Mouse (Mus musculus) C2C12 (cell line): ENCODE measurements around the gene Unc119. TPM values are rescaled to one million over a fixed set of nuclear protein-coding genes. Genes with fewer than 3 reads are reported as not detected.

Experiments
- H3K27me3 ChIP-seq: one replicate; pipeline ENCODE4 v1.6.1; 2011; ENCODE audit not compliant: control insufficient read depth, insufficient read depth, insufficient read length
- H3K36me3 ChIP-seq: one replicate; pipeline ENCODE4 v1.6.1; 2011; ENCODE audit not compliant: control insufficient read depth, insufficient read depth
- H3K4me3 ChIP-seq: one replicate; pipeline ENCODE4 v1.5.1; 2011; ENCODE audit warnings: mild to moderate bottlenecking, control low read depth; ENCODE audit not compliant: poor library complexity, insufficient read depth, severe bottlenecking
- H3K79me2 ChIP-seq: one replicate; pipeline ENCODE4 v1.6.1; 2011; ENCODE audit not compliant: control insufficient read depth, insufficient read depth
- H3K79me3 ChIP-seq: one replicate; pipeline ENCODE4 v1.6.1; 2011; ENCODE audit warnings: low read depth, control low read depth
- H3ac ChIP-seq: one replicate; pipeline ENCODE3; 2011; ENCODE audit warnings: low read depth; ENCODE audit not compliant: control insufficient read depth, insufficient read length
- CEBPB ChIP-seq: IDR thresholded peaks from one replicate; pipeline ENCODE4 v1.6.1; 2011; ENCODE audit warnings: low read depth, mild to moderate bottlenecking, control low read depth, moderate library complexity
- CTCF ChIP-seq: IDR thresholded peaks from one replicate; pipeline ENCODE4 v1.5.1; 2011; ENCODE audit not compliant: control insufficient read depth, insufficient read depth, insufficient read length
- FOSL1 ChIP-seq: IDR thresholded peaks from one replicate; pipeline ENCODE4 v1.8.0; 2011; ENCODE audit warnings: mild to moderate bottlenecking, low read length; ENCODE audit not compliant: poor library complexity, insufficient read depth, severe bottlenecking
- MAX ChIP-seq: IDR thresholded peaks from one replicate; pipeline ENCODE4 v1.6.1; 2011; ENCODE audit warnings: mild to moderate bottlenecking, control low read depth
- MYOD1 ChIP-seq: IDR thresholded peaks from one replicate; pipeline ENCODE4 v1.6.1; 2011; ENCODE audit warnings: low read depth; ENCODE audit not compliant: control insufficient read depth, insufficient read length
- MYOG ChIP-seq: IDR thresholded peaks from one replicate; pipeline ENCODE4 v1.6.1; 2011; ENCODE audit not compliant: control insufficient read depth, insufficient read length; ENCODE audit errors: extremely low read depth
- USF1 ChIP-seq: IDR thresholded peaks from one replicate; pipeline ENCODE4 v1.6.1; 2011; ENCODE audit warnings: low read depth, mild to moderate bottlenecking, control low read depth, moderate library complexity
- polyA plus RNA-seq: library from polyadenylated mRNA; unstranded; fragments of >200 nt; fragmentation: generic; extraction: Trizol; gene quantifications from one replicate; pipeline ENCODE4 v1.2.1, GENCODE M21; 2012; ENCODE audit warnings: missing spikeins

The Unc119 gene
- polyA plus RNA-seq, 1 experiment: 29.5 TPM

GRCm38 (mm10) chr11:78364103-78364502, 20.8 kb downstream of the Unc119 start:
- Histone ChIP-seq H3K27me3 (no peaks in the 10 kb centered on the region), H3K4me3 (no peak overlapping the region), H3K36me3 (no peaks in the 10 kb centered on the region), H3ac (peak overlapping the region; percentile 36), H3K79me2 (no peaks in the 10 kb centered on the region), H3K79me3 (no peaks in the 10 kb centered on the region)
- TF ChIP-seq MYOD1 (no peak), CTCF (no peak), CEBPB (peak; percentile 97), FOSL1 (no peak), MYOG (no peak), USF1 (peak; percentile 16), MAX (no peak)

- H3K4me3 ChIP-seq: no peak overlapping the region
- H3K79me3 ChIP-seq: no peaks in the 10 kb centered on the region
- no peaks in the 10 kb centered on the region for H3K36me3 ChIP-seq
- H3ac ChIP-seq: no peak overlapping the region
- H3K27me3 ChIP-seq: no peaks in the 10 kb centered on the region
- H3K79me2 ChIP-seq: no peaks in the 10 kb centered on the region
- TF ChIP-seq MYOG (no peak), USF1 (no peak)
These were observed 24.4 kb downstream of the Unc119 start for GRCm38 (mm10) chr11:78367456-78368225.

GRCm38 (mm10) chr11:78370389-78370788, 27.1 kb downstream of the Unc119 start:
- H3K79me2 ChIP-seq: no peaks in the 10 kb centered on the region
- TF ChIP-seq MYOD1 (peak; percentile 70), FOSL1 (peak; percentile 74), USF1 (no peak), MAX (peak; percentile 33)
- H3K79me3 ChIP-seq: no peaks in the 10 kb centered on the region

DNA sequence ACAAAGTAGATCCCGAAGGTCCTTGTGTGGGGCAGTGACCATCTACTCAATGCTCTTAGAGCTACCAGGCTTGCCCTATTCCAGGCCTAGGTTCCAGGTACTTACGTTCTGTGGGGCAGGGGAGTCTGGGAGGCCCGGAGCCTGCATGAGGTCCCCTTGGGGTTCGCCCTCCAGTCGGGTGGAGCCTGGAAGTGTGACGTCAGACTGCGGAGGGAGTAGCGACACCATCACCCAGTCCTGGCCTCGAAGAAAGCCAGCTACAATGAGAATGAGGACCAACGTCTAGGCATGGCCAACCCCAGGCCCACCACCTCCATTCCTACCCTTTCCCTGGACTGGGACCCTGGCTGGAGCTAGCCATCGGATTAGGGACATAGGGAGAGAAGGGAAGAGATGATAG, 28.4 kb downstream of the Unc119 start:
- no peaks in the 10 kb centered on the region for H3K27me3 ChIP-seq
- no peaks in the 10 kb centered on the region for H3K36me3 ChIP-seq
- no peaks in the 10 kb centered on the region for H3K79me3 ChIP-seq
- no peak overlapping the region for H3ac ChIP-seq
- TF ChIP-seq MYOD1: no peak
- TF ChIP-seq CEBPB: no peak
- TF ChIP-seq MAX: no peak
- no peak for TF ChIP-seq FOSL1
- no peak for TF ChIP-seq CTCF
- TF ChIP-seq MYOG: no peak
- TF ChIP-seq USF1: no peak
- H3K4me3 ChIP-seq: no peak overlapping the region
- no peaks in the 10 kb centered on the region for H3K79me2 ChIP-seq

More at GRCm38 (mm10) chr11:78370389-78370788, 27.1 kb downstream of the Unc119 start:
- Histone ChIP-seq H3K36me3 (no peaks in the 10 kb centered on the region), H3K27me3 (no peaks in the 10 kb centered on the region), H3K4me3 (no peak overlapping the region), H3ac (no peak overlapping the region)

- no peak for TF ChIP-seq MAX
- no peak for TF ChIP-seq FOSL1
- TF ChIP-seq CEBPB: no peak
- no peak for TF ChIP-seq MYOG
- no peak for TF ChIP-seq USF1
- no peak for TF ChIP-seq MYOD1
- TF ChIP-seq CTCF: no peak
- Histone ChIP-seq H3K79me2 (no peaks in the 10 kb centered on the region), H3K36me3 (no peaks in the 10 kb centered on the region), H3K4me3 (no peak overlapping the region), H3ac (no peak overlapping the region), H3K27me3 (no peaks in the 10 kb centered on the region), H3K79me3 (no peaks in the 10 kb centered on the region)
These were observed 28.9 kb downstream of the Unc119 start for GRCm38 (mm10) chr11:78372166-78372565.

DNA sequence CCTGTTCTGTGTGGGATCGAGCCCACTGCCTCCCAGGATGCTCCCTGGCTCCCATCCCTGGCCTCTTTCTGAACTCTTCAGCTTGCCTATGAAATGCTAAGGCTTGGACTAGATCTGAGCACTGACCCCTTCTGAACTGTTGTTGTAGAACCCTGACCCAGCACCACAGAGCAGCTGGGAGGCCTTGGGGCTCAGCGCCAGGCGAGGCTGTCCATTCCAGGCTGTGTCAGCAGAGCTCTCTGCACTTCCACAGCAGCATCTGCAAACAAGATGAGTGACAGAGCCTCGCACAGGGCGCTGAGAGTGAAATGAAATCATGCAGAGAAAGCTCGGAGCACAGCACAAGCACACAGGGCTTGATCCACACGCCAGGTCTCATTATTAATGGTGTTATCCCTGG, 29.3 kb downstream of the Unc119 start:
- no peak overlapping the region for H3ac ChIP-seq
- no peaks in the 10 kb centered on the region for H3K36me3 ChIP-seq
- no peaks in the 10 kb centered on the region for H3K27me3 ChIP-seq
- TF ChIP-seq MYOG (no peak), CTCF (no peak), MAX (no peak), FOSL1 (no peak), CEBPB (no peak), USF1 (no peak), MYOD1 (no peak)
- no peaks in the 10 kb centered on the region for H3K79me3 ChIP-seq
- H3K4me3 ChIP-seq: no peak overlapping the region
- no peaks in the 10 kb centered on the region for H3K79me2 ChIP-seq
